ENCODE assay signal across 8 mouse cellular contexts in genomic region chr7:99380491-99381213, GRCm38 (mm10). TPM values are rescaled to one million over a fixed set of nuclear protein-coding genes. Genes with fewer than 3 reads are reported as not detected.
DNase-seq lines count a peak whose midpoint lies in the region; ATAC-seq and TF ChIP-seq lines count a peak whose summit lies in the region.

No protein-coding gene starts in this region.

- under 1% methylated on average over 24 of the region's 24 CpGs for WGBS in intestine, embryonic 15.5 days
- WGBS in stomach, embryonic 15.5 days = 0% methylated on average over 24 of the region's 24 CpGs

- ATAC-seq in activated CD4-positive, CD25-positive, alpha-beta regulatory T cell, adult 4 months = peak; percentile 37
- peak; percentile 72 for ATAC-seq in intestine, embryonic 15.5 days
- ATAC-seq in stomach, embryonic 15.5 days (ENCODE audit: insufficient read depth, low FRiP score, low read depth) = peak; percentile 53

- no peaks in the 10 kb centered on the region for H3K9me3 ChIP-seq in intestine, embryonic 15.5 days
- peaks cover 13% of the 10 kb centered on the region for H3K9me3 ChIP-seq in megakaryocyte, embryonic 14.5 days
- no peaks in the 10 kb centered on the region for H3K9me3 ChIP-seq in stomach, embryonic 15.5 days

- peak overlapping the region; percentile 95 for H3K4me2 ChIP-seq in intestine, embryonic 15.5 days (replicated peaks)
- peak overlapping the region; percentile 77 for H3K4me2 ChIP-seq in stomach, embryonic 15.5 days

- H3K27ac ChIP-seq in embryonic fibroblast, embryonic 13.5 days (ENCODE audit: insufficient read depth, low read length) = peak overlapping the region; percentile 5; the same call in 1 of the 2 replicates
- H3K27ac ChIP-seq in intestine, embryonic 15.5 days = peak overlapping the region; percentile 92
- H3K27ac ChIP-seq in stomach, embryonic 15.5 days = peak overlapping the region; percentile 96

- TF ChIP-seq POLR2A in embryonic fibroblast, embryonic 13.5 days (IDR thresholded peaks at IDR 0.05; ENCODE audit: low read depth, low read length) = no peak

- peak overlapping the region; percentile 74 for H3K9ac ChIP-seq in intestine, embryonic 15.5 days
- H3K9ac ChIP-seq in stomach, embryonic 15.5 days = peak overlapping the region; percentile 46

- peak; percentile 33 to 47 for DNase-seq in left cerebral cortex, adult 18-20 months (ENCODE audit: low spot score in 2 of 2)
- no peak for DNase-seq in left cerebral cortex, adult 11 months (ENCODE audit: low spot score)
- no peak for DNase-seq in gastrocnemius, adult 8-10 months (ENCODE audit: low spot score in 2 of 2)

- no peaks in the 10 kb centered on the region for H3K36me3 ChIP-seq in intestine, embryonic 15.5 days
- no peaks in the 10 kb centered on the region for H3K36me3 ChIP-seq in megakaryocyte, embryonic 14.5 days (replicated peaks; ENCODE audit: low read length)
- H3K36me3 ChIP-seq in stomach, embryonic 15.5 days = no peaks in the 10 kb centered on the region

- H3K4me1 ChIP-seq in embryonic fibroblast, embryonic 13.5 days (ENCODE audit: control insufficient read depth, insufficient read depth, low read length) = peaks cover 7% of the 10 kb centered on the region; the same call in 1 of the 2 replicates
- peaks cover 41% of the 10 kb centered on the region for H3K4me1 ChIP-seq in intestine, embryonic 15.5 days (replicated peaks)
- H3K4me1 ChIP-seq in megakaryocyte, embryonic 14.5 days = peaks cover 38% of the 10 kb centered on the region
- H3K4me1 ChIP-seq in stomach, embryonic 15.5 days = peaks cover 42% of the 10 kb centered on the region

- TF ChIP-seq CTCF in embryonic fibroblast, embryonic 13.5 days (IDR thresholded peaks at IDR 0.05; ENCODE audit: borderline replicate concordance, insufficient read depth, low read length) = no peak

- peak overlapping the region; percentile 61 for H3K4me3 ChIP-seq in embryonic fibroblast, embryonic 13.5 days (ENCODE audit: insufficient read depth, low read length)
- peak overlapping the region; percentile 57 for H3K4me3 ChIP-seq in intestine, embryonic 15.5 days (replicated peaks)
- peak overlapping the region; percentile 93 for H3K4me3 ChIP-seq in megakaryocyte, embryonic 14.5 days (replicated peaks)
- H3K4me3 ChIP-seq in stomach, embryonic 15.5 days (replicated peaks) = peak overlapping the region; percentile 60

- H3K27me3 ChIP-seq in intestine, embryonic 15.5 days (replicated peaks) = no peaks in the 10 kb centered on the region
- peaks cover 96% of the 10 kb centered on the region for H3K27me3 ChIP-seq in megakaryocyte, embryonic 14.5 days (replicated peaks)
- no peaks in the 10 kb centered on the region for H3K27me3 ChIP-seq in stomach, embryonic 15.5 days (replicated peaks)

RNA-seq across cellular contexts. Expression of gene Gdpd5, which starts 0.6 kb away (rescaled TPM):
- 10 to 100 TPM; 29.0 to 34.2 TPM for total RNA-seq in left cerebral cortex, adult 18-20 months (2021)
- polyA plus RNA-seq in activated CD4-positive, CD25-positive, alpha-beta regulatory T cell, adult 4 months (2017; shearing (Covaris generic)) = 10 to 100 TPM in 1 of 2 experiments, 1 to 10 TPM in 1; 9.7 to 14.7 TPM
- polyA plus RNA-seq in embryonic fibroblast, embryonic 13.5 days (2011; ENCODE audit: insufficient read length, low read depth, missing spikeins) = 12.0 and 12.6 TPM in 2 replicates
- polyA plus RNA-seq in intestine, embryonic 15.5 days (2015; fragmentation: Nextera tagmentation; extraction: Ambion mirVana) = 15.4 and 15.9 TPM in 2 replicates
- polyA plus RNA-seq in megakaryocyte, embryonic 14.5 days (2012; ENCODE audit: insufficient read depth, low replicate concordance) = 3.7 TPM in 1 of 2 replicates, not detected in the other
- polyA plus RNA-seq in stomach, embryonic 15.5 days (2015; fragmentation: Nextera tagmentation; extraction: Ambion mirVana) = 18.4 and 18.8 TPM in 2 replicates
- 1 to 10 TPM; 5.0 to 5.9 (median 5.1) TPM for total RNA-seq in gastrocnemius, adult 8-10 months (2022)

RNA-seq across cellular contexts. Expression of gene Serpinh1, which starts 27.6 kb away (rescaled TPM):
- 10 to 100 TPM; 20.2 to 23.6 TPM for total RNA-seq in left cerebral cortex, adult 18-20 months (2021)
- not detected for polyA plus RNA-seq in activated CD4-positive, CD25-positive, alpha-beta regulatory T cell, adult 4 months (2017; shearing (Covaris generic))
- 2,134 and 2,700 TPM in 2 replicates for polyA plus RNA-seq in embryonic fibroblast, embryonic 13.5 days (2011; ENCODE audit: insufficient read length, low read depth, missing spikeins)
- polyA plus RNA-seq in intestine, embryonic 15.5 days (2015; fragmentation: Nextera tagmentation; extraction: Ambion mirVana) = 1,021 and 1,056 TPM in 2 replicates
- 0.09 TPM in 1 of 2 replicates, not detected in the other for polyA plus RNA-seq in megakaryocyte, embryonic 14.5 days (2012; ENCODE audit: insufficient read depth, low replicate concordance)
- 1,174 and 1,300 TPM in 2 replicates for polyA plus RNA-seq in stomach, embryonic 15.5 days (2015; fragmentation: Nextera tagmentation; extraction: Ambion mirVana)
- total RNA-seq in gastrocnemius, adult 8-10 months (2022) = 10 to 100 TPM; 26.1 to 49.0 (median 33.7) TPM

Comparison
In these comparisons a context has a peak if more than half of its experiments do, and no peak if none do; other contexts are left out.
1. DNase-seq: peak in left cerebral cortex, adult 18-20 months (2 of 2); none in left cerebral cortex, adult 11 months (single experiment) and gastrocnemius, adult 8-10 months (0 of 2).
2. H3K27ac ChIP-seq: peak in every context shown above with its lines; median percentile 96 in stomach, embryonic 15.5 days; 92 in intestine, embryonic 15.5 days; 5 in embryonic fibroblast, embryonic 13.5 days.
3. RNA of gene Serpinh1, which starts 27.6 kb away (polyA plus RNA-seq): 2,134 to 2,700 TPM in embryonic fibroblast, embryonic 13.5 days, 1,174 to 1,300 TPM in stomach, embryonic 15.5 days and 1,021 to 1,056 TPM in intestine, embryonic 15.5 days; 0.09 TPM in megakaryocyte, embryonic 14.5 days and not detected in activated CD4-positive, CD25-positive, alpha-beta regulatory T cell, adult 4 months; every median in the first group is over 100 times any median in the second.
4. Peak in every context shown above with its lines, with median percentiles within 50 percentile points of each other: ATAC-seq and H3K4me3 ChIP-seq.